Mouse (Mus musculus) embryo, embryonic 10 days (tissue): ENCODE measurements around the gene Ssbp3.

Experiments
- DNase-seq: peaks from one replicate; pipeline ENCODE4 v3.0.0-alpha.2; 2015; ENCODE audit warnings: low spot score

The Ssbp3 gene

DNA sequence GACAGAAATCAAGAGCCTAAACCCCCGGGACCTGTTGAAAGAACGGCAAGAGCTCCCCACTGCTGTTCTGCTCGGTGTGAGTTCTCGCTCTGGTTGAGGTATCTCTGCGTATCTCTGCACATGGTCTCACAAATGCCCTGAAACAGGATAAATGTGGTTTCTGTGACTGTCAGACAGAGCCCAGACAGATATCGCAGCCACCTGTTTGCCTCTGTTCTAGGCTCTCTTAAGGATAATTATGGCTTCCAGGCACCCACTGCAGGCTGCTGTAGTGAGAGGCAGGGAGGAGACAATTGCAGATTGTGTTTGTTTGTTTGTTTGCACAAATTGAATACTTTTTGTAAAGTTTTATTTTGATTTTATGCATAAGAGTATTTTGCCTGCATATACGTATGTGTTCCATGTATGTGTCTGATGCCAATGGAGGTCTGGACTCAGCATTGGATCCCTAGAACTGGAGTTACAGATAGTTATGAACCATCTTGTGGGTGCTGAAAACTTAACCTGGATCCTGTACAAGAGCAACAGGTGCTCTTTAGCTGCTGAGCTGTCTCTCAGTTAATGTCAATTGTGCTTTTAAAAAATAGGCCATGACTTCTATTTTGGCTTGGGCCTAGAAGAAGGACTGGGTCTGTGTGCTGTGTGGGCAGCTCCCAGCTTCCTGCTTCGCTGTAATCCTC lies 101.0 kb downstream of the Ssbp3 start:
- no peak for DNase-seq

DNA sequence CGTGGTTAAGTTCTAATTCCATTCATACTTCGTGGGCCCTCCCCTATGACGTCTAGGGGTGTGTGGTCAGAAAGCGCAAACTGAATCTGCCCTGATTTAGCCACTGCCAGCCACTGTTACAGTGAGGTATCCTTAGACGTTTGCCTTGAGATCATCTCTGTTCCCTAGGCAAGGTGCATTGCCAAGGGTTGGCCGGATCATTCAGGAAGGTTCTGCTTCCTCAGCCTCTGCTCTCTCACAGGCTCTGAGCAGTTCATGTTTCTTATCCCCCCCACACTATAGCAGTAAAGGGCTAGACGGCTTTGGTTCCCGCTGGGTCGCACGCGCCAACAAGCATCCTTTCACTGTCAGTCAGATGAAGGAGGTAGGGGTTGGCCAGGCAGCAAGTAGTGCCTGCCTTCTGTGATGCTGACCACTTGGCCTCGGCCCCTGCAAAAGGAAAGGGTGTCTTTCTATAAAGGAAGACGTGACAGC lies 101.5 kb downstream of the Ssbp3 start:
- no peak for DNase-seq

DNA sequence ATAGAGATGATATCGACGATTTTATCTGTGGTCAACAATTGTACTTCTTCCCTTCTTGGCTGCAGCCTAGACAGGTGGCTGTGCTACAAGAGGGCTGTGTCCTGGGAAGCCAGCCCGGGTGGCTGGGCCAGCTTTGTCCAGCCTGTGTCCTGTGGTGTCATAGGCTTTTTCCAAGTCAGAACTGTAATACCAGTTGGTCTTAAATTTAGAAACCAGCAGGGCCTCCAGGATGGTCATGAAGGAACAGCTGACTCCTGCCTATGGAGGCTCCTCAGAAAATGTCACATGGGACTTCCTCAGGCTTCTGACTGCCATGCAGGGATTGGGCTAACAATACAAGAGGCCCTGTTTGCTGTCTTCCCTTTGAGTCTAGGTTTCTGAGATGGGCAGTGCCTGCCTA lies 102.1 kb downstream of the Ssbp3 start:
- DNase-seq, result no peak

DNA sequence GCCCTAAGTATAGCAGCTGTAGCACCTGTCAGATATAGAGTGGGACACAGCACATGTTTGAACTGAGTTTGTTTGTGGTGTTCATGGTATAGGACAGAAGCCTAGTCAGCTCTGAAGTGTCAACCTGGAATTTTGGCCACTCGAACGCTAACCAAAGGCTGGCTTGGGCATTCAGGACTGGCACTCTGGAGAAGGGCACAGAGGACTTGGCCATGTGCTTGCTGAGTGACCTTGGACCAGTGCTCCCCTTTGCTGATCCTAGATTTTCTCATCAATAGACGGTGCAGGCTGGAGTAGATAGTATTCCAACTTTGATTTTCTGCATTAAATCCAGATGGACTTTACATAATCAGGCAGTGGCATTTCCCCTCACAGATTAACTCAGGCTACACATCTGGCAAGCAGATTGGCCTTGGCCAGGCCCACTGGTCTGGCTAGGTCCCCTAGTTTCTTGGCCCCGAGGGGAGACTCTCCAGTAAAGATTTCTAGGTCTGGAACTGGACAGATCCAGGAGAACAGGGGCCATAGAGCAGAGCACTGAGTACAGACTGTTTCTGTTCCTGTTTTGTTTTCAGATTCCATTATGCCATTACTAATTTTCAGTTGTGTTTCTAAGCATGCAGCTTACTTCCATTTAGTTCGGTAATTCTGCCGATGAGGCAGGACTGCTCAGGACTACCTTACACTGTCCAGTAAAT lies 102.8 kb downstream of the Ssbp3 start:
- no peak for DNase-seq

DNA sequence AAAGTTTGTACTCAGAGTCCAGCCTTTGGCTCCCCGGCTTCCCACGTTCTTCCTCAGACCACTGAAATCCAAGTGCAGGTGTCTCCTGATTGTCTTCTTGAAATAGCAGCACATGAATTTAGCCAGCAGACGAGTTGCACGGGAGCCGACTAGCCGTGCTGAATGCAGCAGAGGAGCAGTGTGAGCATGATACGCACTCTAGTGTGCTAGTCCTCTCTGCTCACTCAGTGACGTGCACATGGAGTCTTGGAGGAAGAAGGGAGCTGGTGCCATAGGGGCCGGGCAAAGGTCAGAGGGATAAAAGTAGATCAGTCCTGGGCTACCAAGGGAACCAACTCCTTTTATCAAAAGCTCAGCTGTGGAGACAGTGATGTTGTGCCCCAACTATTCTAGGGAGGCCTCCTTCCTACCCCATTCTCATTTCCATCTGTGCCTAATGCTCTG lies 103.3 kb downstream of the Ssbp3 start:
- DNase-seq, result no peak

DNA sequence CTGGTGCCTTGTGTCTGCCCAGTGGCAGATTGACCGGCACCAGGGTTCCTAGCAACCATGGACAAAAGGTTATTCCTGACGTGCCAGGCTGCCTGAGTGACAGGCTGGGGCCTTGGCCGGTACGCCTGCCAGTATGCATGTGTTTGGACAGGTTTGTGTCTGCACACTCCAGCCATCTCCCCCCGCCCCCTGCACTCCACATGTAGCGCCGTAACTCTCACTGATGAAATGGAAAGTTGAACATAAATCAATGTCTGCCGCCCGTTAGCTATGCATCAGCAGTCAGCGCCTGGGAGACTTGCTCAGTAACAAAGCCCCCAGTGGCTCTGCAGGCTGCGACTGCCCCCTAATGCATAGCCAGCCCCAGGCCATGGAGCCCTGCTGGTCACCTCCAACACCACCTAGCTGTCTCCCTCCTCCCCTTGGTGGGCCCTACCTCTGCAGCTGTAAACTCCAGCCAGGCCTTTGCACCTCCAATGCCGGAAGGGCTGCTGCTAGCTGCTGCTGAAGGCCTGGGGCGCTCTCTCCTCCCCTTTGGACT lies 105.5 kb downstream of the Ssbp3 start:
- DNase-seq, result peak; percentile 78

DNA sequence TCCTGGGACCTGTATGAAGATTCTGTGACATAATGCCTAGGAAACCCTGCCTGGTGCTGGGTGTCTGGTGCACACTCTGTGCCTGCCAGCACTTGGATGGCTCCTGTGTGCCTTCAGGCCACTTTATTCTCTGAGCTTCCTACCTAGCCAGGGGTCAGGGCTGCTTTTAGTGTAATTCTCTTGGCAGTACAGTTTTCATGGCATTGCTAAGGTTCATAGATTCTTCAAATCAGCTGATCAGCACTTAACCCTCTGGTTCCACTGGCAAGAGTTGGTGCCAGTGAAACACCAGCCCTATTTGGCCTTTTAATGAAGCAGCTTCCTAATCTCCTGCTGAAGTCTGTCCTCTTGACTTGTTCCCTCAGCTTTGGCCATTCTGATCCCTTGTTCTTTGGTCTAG lies 106.8 kb downstream of the Ssbp3 start:
- DNase-seq, result no peak

DNA sequence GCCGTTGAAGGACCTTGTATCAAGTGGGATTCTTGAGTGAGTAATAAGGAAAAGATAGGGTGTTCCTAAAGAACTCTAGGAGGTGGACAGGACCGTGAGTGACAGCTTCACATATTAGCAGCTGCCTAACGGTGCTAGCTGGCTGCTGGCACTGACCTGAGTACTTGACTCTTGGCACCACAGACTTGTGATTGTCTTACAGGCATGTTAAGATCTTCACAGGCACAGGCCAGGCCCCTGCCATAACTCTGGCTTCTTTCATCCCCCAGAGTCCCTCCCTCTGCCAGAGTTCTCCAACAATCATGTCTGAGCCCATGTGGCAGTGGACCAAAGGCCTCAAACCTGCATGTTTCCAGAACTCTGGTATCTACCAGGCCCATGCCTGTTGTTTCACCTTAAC lies 108.0 kb downstream of the Ssbp3 start:
- DNase-seq, result no peak

DNA sequence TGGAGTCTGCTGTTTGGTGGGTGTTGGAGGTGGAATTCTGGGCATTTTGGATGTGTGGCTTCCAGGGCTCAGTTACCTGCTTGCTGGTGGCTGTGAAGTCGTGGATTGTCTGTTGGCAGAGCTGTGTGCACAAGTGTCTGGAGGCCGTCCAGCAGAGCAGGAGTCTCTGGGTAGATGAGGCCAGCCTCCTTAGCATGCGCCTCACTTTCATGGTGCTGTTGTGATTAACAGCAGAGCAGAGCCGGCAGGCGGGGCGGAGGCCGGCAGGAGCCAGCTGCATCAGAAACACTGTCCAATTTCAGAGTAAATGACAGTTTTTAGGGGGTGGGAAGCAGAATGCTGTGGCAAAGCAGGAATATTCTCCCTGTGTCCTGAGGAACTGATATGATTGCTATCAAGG lies 108.5 kb downstream of the Ssbp3 start:
- no peak for DNase-seq

DNA sequence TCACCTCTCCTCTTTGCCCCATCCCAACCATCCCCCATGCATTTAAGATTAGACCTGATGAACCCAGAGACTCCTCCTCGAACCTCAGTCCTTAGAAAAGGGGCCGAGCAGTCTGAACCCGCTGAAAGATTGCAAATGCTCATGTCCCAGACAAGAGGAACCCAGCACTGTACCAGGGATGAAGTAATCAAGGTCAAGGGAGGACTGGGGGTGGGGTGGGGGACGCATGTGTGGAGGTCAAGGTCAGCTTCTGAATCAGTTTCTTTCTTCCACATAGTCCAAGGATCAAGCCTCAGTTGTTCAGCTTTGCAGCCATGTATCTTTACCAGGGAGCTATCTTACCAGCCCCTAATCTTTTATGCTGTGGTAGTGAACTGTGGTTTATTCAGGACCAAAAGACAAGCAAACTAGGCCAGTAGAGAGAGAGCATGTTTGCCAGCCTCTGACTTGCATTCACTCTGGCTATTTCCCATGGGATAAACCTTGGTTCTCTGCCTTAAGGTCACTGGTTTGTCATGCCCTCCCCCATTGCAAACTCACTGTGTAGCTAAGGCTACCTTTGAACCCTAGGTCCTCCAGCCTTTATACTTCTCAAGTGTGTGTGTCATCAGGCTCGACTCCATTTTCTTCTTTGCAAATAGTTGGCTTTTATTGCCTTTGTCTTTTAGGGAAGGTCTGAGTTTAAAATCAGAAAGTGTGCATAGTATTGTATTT lies 109.9 kb downstream of the Ssbp3 start:
- no peak for DNase-seq

DNA sequence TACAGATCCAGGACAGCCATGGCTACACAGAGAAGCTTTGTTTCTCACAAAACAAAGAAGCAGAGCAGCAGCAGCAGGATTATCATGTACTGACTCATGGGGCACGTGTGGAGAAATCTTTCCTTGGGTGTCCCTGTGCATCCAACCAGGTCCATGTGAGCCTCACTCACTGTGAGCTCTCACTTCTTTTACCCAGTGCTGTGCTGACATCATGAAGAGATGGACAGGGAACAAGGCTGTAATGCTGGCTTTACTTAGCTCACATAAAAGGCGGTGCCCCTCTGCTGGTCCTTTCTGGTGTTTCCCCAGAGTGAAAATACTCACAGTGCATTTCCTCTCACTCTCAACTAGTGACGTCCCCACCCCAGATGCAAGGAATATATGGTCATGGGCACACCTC lies 111.0 kb downstream of the Ssbp3 start:
- DNase-seq, result no peak

DNA sequence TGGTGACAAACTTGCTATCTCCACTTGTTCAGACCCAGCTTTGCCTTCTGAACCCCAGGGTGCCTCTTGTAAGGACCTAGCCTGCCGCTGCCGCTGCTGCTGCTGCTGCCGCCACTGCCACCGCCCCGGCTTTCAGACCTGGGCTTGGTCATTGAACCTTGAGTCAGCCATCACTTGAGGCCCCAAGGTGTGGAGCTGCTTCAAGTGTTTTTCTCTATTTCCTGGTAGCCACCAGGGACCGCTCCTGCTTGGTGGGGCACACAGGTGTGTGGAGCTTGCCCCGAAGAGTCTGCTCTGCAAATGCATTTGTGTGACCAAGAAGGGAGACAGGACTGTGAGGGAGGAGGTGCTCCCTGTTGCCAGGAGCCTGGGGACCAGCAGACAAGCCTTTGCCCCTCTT lies 114.4 kb downstream of the Ssbp3 start:
- no peak for DNase-seq

DNA sequence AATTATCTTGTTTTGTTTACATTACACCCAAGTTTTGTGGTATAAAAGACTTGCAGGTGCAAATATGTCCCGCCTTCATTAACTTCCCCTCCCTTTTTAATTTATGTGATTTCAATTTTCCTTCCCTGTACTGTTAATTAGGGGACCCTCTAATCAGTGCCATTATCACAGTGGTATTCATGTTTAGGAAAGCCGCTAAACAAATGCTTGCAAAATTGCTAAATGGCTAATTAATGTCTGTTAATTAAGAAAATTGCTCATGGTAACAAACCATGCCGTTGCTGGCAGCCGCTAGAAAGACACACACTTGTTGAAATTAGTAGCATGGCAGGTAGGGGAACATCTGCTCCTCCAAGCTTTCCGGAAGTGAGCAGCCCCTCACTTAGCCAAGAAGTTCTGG lies 114.9 kb downstream of the Ssbp3 start:
- no peak for DNase-seq

DNA sequence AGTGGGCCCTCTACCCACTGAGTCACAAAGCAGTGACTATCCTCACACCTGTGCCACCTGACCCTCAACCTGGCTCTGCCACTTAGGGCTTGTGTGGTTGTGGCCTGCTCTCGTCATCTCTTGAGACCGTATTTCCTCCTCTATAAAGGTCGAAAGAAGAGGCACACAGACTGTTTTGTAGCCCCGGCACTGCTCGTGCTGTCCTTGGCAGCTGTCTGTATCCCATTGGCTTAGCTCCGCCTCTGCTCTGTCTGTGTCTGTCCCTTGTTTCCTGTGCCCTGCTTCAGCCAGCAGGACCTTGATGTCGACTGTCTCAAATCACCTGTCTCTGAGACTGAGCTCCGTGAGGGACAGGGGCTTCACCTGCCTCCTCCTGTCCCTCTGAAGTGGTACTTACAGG lies 116.0 kb downstream of the Ssbp3 start:
- no peak for DNase-seq

DNA sequence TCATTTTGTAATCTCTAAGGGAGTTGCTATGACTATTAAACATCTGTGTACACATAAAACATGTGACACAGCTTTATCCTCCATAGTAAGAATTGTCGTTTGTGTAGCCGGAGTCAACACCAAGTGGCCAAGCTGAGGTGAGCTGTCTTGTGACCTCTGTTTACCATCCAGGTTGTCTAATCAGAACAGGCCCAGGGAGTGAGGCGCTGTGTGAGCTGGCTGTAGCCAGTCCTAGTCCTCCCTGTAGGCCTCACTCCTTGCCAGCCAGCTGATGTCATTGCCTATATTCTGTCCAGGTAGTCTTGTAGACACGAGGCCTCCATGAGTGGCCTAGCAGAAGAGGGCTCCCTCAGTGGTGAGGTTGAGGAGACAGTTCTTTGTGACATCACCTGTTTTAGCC lies 125.2 kb downstream of the Ssbp3 start:
- no peak for DNase-seq

DNA sequence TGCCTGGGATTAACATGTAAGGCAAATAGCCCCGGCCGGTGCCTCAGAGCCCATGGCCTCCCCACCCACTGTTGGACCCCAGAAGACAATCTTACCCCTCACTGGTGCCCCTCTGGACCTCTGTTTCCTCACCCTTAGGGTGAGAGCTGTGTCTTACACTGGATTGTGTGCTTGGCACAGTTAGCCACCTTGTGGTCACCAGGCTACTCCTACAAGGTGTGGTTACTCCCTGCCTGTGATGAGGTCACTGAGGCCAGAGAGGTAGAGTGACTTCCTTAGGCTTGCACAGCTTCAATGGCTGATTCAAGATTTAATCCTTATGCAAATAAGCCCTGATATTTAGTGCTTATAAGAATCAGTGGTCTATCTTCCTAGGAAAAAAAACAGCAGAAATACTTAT lies 126.5 kb downstream of the Ssbp3 start:
- no peak for DNase-seq

DNA sequence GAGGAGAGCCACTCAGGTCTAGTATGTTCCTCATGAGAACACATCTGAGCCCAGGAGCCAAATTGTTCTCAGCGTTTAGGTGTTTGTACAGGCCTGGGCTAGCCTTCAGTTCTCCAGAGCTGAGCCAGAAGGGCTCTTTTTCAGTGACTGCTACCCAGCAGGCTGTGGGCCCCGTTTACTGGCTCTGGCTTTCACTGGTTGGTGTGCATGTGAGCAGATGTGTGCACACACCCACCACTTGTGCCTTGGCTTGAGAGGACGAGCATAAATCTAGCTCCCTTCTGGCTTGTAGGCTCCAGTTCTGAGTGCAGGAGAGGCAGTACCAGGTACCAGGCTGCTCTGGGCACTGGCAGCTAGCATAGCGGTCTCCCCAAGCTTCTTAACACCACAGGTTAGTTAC lies 127.8 kb downstream of the Ssbp3 start:
- DNase-seq, result no peak

DNA sequence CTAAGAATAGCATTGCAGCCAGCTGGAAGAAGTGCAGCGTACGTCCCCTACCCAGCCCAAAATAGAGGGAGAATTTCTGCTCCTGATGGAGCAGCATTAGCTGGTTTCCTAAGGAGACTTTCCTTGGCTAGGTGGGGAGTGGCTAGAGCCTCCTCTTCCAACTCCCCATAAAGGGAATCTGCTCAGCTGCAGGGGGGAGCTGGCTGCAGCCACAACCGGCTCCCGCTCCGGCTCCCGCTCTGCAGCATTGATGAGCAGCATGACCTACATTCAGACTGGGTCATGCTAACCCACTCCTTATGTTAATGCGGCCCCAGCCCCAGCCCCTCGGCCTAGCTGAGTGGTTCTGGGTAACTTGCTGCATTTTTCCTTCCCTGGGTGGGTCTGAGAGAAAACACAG lies 128.8 kb downstream of the Ssbp3 start:
- DNase-seq, result no peak

DNA sequence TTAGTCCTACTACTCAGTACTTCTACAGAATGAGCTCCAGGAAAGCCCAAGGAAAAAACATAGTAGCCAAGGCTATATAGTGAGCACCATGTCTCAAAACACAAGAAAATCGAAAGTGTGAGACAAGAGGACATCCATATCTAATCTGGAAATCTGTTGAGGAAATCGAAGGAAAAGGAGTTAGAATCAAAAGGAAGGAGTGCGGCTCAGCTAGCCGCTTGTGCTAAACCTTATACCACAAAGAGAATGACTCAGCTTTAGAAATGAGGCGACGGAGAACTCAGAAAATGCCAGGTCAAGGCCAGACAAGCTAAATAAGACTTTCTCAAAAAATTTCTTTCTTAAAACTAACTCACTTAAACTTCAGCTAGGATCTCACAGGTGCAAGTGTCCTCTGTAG lies 131.8 kb downstream of the Ssbp3 start:
- no peak for DNase-seq

DNA sequence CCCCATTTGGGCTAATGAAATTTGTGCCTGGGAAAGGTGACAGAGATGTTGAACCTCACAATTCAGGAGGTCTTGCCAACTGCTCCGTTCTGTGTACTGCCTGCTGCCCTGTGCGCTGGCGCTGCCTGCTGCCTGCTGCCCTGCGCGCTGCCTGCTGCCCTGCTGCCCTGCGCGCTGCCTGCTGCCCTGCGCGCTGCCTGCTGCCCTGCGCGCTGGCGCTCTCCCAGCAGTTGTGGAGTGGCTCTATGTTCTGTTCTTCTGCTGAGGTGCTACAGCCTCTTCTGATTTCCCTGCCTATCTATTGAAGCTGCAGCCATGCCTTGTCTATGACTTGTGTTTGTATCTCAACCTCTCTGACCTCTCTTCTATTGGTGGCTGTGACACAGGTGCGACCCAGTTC lies 134.7 kb downstream of the Ssbp3 start:
- no peak for DNase-seq

DNA sequence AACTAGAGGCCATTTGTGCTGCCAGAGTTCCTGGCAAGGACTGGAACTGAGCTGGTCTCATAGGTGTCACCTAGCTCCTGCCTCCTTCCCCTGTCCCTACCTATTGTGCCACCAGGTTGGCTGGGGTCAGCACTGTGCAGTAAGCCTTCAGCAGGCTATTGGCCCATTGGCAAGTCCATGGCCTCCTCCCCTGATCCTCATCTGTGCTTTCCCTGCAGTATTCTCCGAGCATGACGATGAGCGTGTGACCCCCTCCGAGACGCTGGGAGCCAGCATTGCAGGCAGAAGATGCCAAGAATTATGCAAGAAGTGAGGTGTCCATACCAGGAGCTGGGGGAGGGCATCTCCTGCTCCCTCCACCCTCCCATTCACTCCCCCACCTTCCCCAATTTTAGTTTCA lies 137.3 kb downstream of the Ssbp3 start:
- DNase-seq, result no peak

DNA sequence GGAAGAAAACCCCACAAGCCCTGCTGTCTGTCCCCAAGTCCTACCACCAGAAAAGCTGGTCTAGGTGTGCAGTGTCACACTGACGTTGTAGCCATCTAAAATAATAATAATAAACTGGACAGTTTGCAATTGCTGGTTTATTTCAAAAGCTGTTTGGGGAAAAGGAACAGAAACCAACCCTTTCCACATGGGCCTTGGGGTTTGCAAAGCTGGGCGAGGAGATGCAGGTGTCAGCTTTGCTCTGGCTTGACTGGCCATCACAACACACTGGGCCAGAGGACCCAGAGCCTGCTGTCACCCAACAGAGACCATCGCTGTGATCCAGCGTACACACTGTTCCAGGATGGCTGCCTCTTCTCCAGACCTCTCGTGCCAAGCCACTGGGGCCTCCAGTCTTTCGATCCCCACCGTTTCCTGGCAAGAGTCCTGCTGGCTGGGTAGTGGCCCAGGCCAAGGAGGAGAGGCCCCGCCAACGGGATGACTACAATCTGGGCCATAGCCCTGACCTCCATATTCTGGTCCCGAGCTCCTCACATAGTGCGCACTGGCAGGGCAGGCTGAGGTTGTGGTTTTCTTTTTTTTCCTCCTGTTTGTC lies 138.2 kb downstream of the Ssbp3 start:
- no peak for DNase-seq

DNA sequence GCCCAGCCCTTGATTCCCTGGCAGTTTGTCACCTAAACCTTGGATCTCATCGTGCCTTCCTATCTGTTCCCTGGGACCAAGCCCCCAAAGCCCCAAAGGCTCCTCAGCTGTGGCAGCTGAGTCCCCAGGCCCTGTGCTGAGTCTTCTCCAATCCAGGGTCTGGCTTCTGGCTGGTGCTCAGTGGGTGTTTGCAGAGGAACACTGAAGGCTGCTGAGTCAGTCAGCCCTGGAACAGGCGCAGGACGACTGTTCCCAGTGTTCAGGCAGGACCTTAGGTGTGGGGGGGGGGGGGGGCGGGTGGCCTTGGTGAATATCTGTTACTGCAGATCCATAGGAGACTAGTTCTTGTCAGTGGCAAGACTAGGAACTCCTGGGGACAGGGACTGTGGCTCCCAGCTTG lies 141.4 kb downstream of the Ssbp3 start:
- no peak for DNase-seq
